Mouse (Mus musculus) heart, embryonic 13.5 days (tissue): ENCODE results near the gene Nlgn1. TPM values are rescaled to one million over a fixed set of nuclear protein-coding genes. Genes with fewer than 3 reads are reported as not detected.
"Not testable (repeated sequence)": the region's sequence is repeated elsewhere in the genome, so short reads cannot be mapped to it uniquely, and the experiment has no call there.

Source experiments
- ATAC-seq: fragments of 200-750 bp; cut with Nextera tagmentation; 2 replicates; pipeline ENCODE4 v1.8.0; 2017; ENCODE audit warnings: moderate TSS enrichment; ENCODE audit not compliant: insufficient number of reproducible peaks, low FRiP score, low TSS enrichment; ENCODE audit errors: extremely low read depth
- H3K27ac ChIP-seq: fragments of 300-500 bp; sonication (generic); replicated peaks from 2 replicates; pipeline ENCODE4 v1.5.1; 2015; ENCODE audit warnings: moderate library complexity, mild to moderate bottlenecking, inconsistent platforms
- H3K27me3 ChIP-seq: fragments of 300-500 bp; sonication (generic); replicated peaks from 2 replicates; pipeline ENCODE4 v1.6.1; 2015; ENCODE audit warnings: mild to moderate bottlenecking, inconsistent platforms
- H3K36me3 ChIP-seq: fragments of 300-500 bp; sonication (generic); 2 replicates; pipeline ENCODE4 v1.6.1; 2015; ENCODE audit warnings: mild to moderate bottlenecking, inconsistent platforms
- H3K4me1 ChIP-seq: fragments of 300-500 bp; sonication (generic); 2 replicates; pipeline ENCODE4 v1.6.1; 2015; ENCODE audit warnings: inconsistent platforms
- H3K4me2 ChIP-seq: fragments of 300-500 bp; sonication (generic); 2 replicates; pipeline ENCODE4 v1.6.1; 2015; ENCODE audit warnings: inconsistent platforms, mild to moderate bottlenecking, moderate library complexity
- H3K4me3 ChIP-seq: fragments of 300-500 bp; sonication (generic); 2 replicates; pipeline ENCODE4 v1.5.1; 2015; ENCODE audit warnings: moderate library complexity, mild to moderate bottlenecking, inconsistent platforms
- H3K9ac ChIP-seq: fragments of 300-500 bp; sonication (generic); 2 replicates; pipeline ENCODE4 v1.6.1; 2015; ENCODE audit warnings: inconsistent platforms, mild to moderate bottlenecking, moderate library complexity
- H3K9me3 ChIP-seq: fragments of 300-500 bp; sonication (generic); 2 replicates; pipeline ENCODE4 v1.6.1; 2016; ENCODE audit warnings: inconsistent platforms
- WGBS: fragments of 180-500 bp; shearing (Covaris S2); methylation state at CpG from one replicate; pipeline ENCODE4 v1.1.7; 2015; ENCODE audit warnings: mixed read lengths; 5-methylcytosine and 5-hydroxymethylcytosine counted together
- polyA plus RNA-seq: library from polyadenylated mRNA; unstranded; fragments of >200 nt; fragmentation: Nextera tagmentation; extraction: Ambion mirVana; gene quantifications from 2 replicates; pipeline ENCODE4 v1.2.1, GENCODE M21; 2015

Gene Nlgn1
- polyA plus RNA-seq, 1 experiment from 2014 or later, result 0.23 TPM

DNA sequence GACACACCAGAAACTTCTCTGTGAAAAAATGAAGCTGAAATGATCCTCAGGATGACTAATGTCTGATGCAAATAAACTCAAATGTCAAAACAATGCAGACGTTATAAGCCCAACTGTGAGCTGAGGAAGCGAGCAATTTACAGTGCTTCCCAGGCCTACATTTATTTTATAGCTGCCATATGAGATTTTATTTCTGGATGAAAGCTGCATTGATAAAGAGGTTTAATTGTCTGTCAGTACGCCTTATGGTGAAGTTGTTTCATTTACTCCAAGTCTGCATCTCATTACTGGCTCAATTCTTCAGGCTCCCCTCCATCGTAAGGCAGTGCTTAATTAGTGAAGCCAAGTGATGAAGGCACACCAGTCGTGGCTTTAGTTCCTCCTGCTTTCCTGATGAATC lies 734.7 kb downstream of the Nlgn1 start:
- 75% methylated on average over 5 of the region's 5 CpGs for WGBS
- no peaks in the 10 kb centered on the region for H3K4me1 ChIP-seq
- no peak overlapping the region for H3K4me3 ChIP-seq
- no peak overlapping the region for H3K9ac ChIP-seq
- no peaks in the 10 kb centered on the region for H3K36me3 ChIP-seq
- H3K27me3 ChIP-seq, result no peaks in the 10 kb centered on the region
- H3K9me3 ChIP-seq, result no peaks in the 10 kb centered on the region
- no peak for ATAC-seq
- no peak overlapping the region for H3K27ac ChIP-seq
- H3K4me2 ChIP-seq, result no peak overlapping the region

DNA sequence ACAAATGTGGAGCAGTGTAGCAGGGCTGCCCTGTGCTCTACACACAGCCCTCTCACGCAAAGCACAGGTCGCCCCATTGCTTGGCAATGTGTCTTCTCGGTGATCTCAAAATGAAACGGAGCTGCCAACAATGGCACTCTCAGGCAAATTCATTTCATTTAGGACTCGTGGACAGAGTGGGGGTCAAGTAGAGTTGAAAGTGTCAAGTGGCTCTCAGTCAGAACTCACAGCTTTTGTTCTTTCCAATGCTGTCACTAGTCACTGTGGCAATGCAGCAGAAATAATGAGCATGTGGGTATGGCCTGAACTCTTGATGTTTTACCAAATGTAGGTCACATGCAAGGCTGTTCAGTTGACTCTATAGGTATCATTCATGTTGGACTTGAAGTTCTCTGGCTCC lies 756.7 kb downstream of the Nlgn1 start:
- H3K27me3 ChIP-seq, result no peaks in the 10 kb centered on the region
- 64% methylated on average over 5 of the region's 5 CpGs for WGBS
- no peaks in the 10 kb centered on the region for H3K36me3 ChIP-seq
- H3K27ac ChIP-seq, result no peak overlapping the region
- H3K9ac ChIP-seq, result no peak overlapping the region
- no peak overlapping the region for H3K4me2 ChIP-seq
- no peaks in the 10 kb centered on the region for H3K9me3 ChIP-seq
- H3K4me1 ChIP-seq, result no peaks in the 10 kb centered on the region
- H3K4me3 ChIP-seq, result no peak overlapping the region
- no peak for ATAC-seq

- H3K27me3 ChIP-seq, result no peaks in the 10 kb centered on the region
- no peak overlapping the region for H3K4me3 ChIP-seq
- no peaks in the 10 kb centered on the region for H3K9me3 ChIP-seq
- H3K27ac ChIP-seq, result no peak overlapping the region
- no peak overlapping the region for H3K9ac ChIP-seq
- H3K36me3 ChIP-seq, result no peaks in the 10 kb centered on the region
- no peak overlapping the region for H3K4me2 ChIP-seq
- no peaks in the 10 kb centered on the region for H3K4me1 ChIP-seq
- ATAC-seq, result no peak
- 88% methylated on average over 3 of the region's 3 CpGs for WGBS
Measured at GRCm38 (mm10) chr3:25574840-25575239, 757.4 kb downstream of the Nlgn1 start.

GRCm38 (mm10) chr3:25558513-25558912 lies 773.7 kb downstream of the Nlgn1 start:
- not testable (repeated sequence) for H3K27me3 ChIP-seq, H3K27ac ChIP-seq, H3K4me2 ChIP-seq, ATAC-seq, H3K9ac ChIP-seq, H3K9me3 ChIP-seq, H3K4me1 ChIP-seq, H3K36me3 ChIP-seq, H3K4me3 ChIP-seq
- 69% methylated on average over 1 of the region's 1 CpGs for WGBS

DNA sequence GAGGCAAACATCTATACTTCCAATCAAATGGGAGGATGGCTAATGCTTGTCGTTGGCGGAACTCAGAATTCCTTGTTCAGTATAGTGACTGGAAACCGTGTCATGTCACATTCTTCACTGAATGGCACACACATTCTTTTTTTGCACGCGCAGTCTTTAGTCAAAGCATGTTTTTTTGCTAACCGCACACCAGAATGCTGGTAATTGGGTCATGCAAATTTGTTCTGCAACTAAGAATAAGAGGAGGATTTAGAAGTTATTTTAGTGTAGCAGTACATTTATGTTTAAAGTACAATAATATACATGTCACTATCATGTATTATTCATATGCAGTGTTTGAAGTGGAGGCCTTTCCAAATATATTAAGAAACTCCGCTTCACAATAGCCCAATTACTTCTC lies 783.2 kb downstream of the Nlgn1 start:
- H3K9me3 ChIP-seq, H3K4me3 ChIP-seq, H3K4me2 ChIP-seq, H3K9ac ChIP-seq, H3K27me3 ChIP-seq, H3K36me3 ChIP-seq, H3K4me1 ChIP-seq, ATAC-seq, H3K27ac ChIP-seq: not testable (repeated sequence)
- WGBS, result 74% methylated on average over 7 of the region's 7 CpGs

- H3K27ac ChIP-seq, H3K27me3 ChIP-seq, H3K4me3 ChIP-seq, H3K4me1 ChIP-seq, H3K36me3 ChIP-seq, ATAC-seq, H3K9ac ChIP-seq, H3K9me3 ChIP-seq, H3K4me2 ChIP-seq: not testable (repeated sequence)
- 38% methylated on average over 2 of the region's 3 CpGs for WGBS
Measured at GRCm38 (mm10) chr3:25524236-25524635, 808.0 kb downstream of the Nlgn1 start.

GRCm38 (mm10) chr3:25463051-25463450 lies 869.2 kb downstream of the Nlgn1 start:
- 74% methylated on average over 2 of the region's 2 CpGs for WGBS
- no peak for ATAC-seq
- H3K27ac ChIP-seq, result no peak overlapping the region
- no peaks in the 10 kb centered on the region for H3K9me3 ChIP-seq
- H3K27me3 ChIP-seq, result no peaks in the 10 kb centered on the region
- no peaks in the 10 kb centered on the region for H3K4me1 ChIP-seq
- H3K36me3 ChIP-seq, result no peaks in the 10 kb centered on the region
- H3K9ac ChIP-seq, result no peak overlapping the region
- no peak overlapping the region for H3K4me2 ChIP-seq
- no peak overlapping the region for H3K4me3 ChIP-seq

DNA sequence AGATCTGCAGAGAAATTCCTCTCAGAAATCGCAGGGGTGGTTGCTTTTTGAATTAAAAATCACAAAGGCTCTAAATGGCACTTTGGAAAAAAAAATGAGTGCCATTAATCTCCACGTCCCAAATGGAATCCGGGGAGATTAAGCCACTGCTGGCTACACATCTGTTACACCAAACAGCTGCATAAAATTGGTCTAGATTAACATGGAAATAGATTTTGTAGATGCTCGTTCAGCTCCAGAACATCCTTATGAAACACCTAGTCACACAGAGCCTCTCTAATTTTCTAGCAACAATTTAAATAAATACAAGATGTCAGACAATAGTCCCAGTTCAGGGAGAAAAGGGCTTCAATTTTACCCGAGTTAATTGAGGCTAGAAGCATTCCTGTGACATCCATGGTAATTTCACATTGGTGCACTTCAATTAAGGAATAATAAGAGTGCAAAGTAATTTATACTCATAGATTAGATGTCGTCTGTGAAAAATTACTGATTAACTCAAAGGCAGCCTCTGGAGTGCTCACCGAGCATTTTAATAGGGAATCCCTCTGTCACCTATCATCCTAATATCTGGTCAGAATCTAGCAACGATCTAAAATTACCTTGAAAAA lies 875.9 kb downstream of the Nlgn1 start:
- Histone ChIP-seq H3K9me3 (no peaks in the 10 kb centered on the region), H3K36me3 (no peaks in the 10 kb centered on the region), H3K27me3 (no peaks in the 10 kb centered on the region), H3K27ac (no peak overlapping the region), H3K4me1 (no peaks in the 10 kb centered on the region), H3K9ac (no peak overlapping the region), H3K4me2 (no peak overlapping the region), H3K4me3 (no peak overlapping the region)
- ATAC-seq, result no peak
- WGBS, result 68% methylated on average over 8 of the region's 8 CpGs

GRCm38 (mm10) chr3:25452314-25452713 lies 879.9 kb downstream of the Nlgn1 start:
- no peak overlapping the region for H3K4me2 ChIP-seq
- H3K27ac ChIP-seq, result no peak overlapping the region
- H3K4me3 ChIP-seq, result no peak overlapping the region
- H3K9ac ChIP-seq, result no peak overlapping the region
- no peaks in the 10 kb centered on the region for H3K9me3 ChIP-seq
- no peaks in the 10 kb centered on the region for H3K4me1 ChIP-seq
- ATAC-seq, result no peak
- H3K36me3 ChIP-seq, result no peaks in the 10 kb centered on the region
- H3K27me3 ChIP-seq, result no peaks in the 10 kb centered on the region
- 62% methylated on average over 1 of the region's 1 CpGs for WGBS

DNA sequence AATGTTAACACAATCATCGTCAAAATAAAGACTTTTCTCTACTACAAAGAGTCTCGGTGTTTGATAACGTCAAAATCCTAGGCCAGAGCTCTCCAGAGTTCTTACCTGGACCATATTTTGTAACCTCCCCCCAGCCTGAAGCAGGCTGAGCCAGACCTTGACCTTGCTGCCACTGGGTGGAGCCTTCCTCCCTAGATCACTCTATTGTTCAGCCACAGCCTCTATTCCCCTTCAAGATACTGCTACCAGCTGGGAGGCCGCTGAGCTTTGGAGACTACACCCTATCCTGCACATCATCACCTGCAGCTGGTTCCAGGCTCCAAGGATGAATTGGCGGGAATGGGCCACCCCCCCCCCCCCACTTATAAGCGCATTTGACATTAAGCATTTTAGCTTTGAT lies 881.8 kb downstream of the Nlgn1 start:
- Histone ChIP-seq H3K36me3 (no peaks in the 10 kb centered on the region), H3K27ac (no peak overlapping the region), H3K4me1 (no peaks in the 10 kb centered on the region), H3K27me3 (no peaks in the 10 kb centered on the region), H3K4me2 (no peak overlapping the region), H3K4me3 (no peak overlapping the region), H3K9me3 (no peaks in the 10 kb centered on the region), H3K9ac (no peak overlapping the region)
- ATAC-seq, result no peak
- 51% methylated on average over 6 of the region's 6 CpGs for WGBS

GRCm38 (mm10) chr3:25449356-25449755 lies 882.9 kb downstream of the Nlgn1 start:
- Histone ChIP-seq H3K27me3 (no peaks in the 10 kb centered on the region), H3K4me1 (no peaks in the 10 kb centered on the region), H3K27ac (no peak overlapping the region), H3K36me3 (no peaks in the 10 kb centered on the region), H3K9ac (no peak overlapping the region), H3K4me2 (no peak overlapping the region), H3K4me3 (no peak overlapping the region), H3K9me3 (no peaks in the 10 kb centered on the region)
- no peak for ATAC-seq
- 61% methylated on average over 4 of the region's 4 CpGs for WGBS

DNA sequence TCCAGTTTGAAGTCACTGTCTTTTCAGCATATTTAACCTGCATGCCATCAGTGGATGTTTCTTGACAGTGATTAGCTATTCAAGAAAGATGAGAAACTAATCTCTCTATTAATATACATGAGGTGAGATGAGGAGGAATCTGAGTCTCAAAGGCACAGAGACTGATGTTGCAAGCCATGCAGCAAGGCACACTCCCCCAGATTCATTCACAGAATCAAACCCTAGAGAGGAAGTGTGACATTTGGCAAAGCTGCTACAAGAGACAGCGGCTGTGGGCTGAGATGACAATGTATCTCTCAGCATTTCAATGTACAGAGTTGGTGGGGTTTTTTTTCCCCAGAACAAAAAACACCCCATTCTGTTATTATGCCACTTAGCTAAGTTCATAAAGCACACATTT lies 885.1 kb downstream of the Nlgn1 start:
- ATAC-seq, result no peak
- Histone ChIP-seq H3K9ac (no peak overlapping the region), H3K27me3 (no peaks in the 10 kb centered on the region), H3K4me2 (no peak overlapping the region), H3K4me3 (no peak overlapping the region), H3K36me3 (no peaks in the 10 kb centered on the region), H3K9me3 (no peaks in the 10 kb centered on the region), H3K4me1 (no peaks in the 10 kb centered on the region), H3K27ac (no peak overlapping the region)
- 59% methylated on average over 1 of the region's 1 CpGs for WGBS
